Mouse (Mus musculus) kidney, postnatal 0 days (tissue): ENCODE data around the gene Zfp131. TPM values are rescaled to one million over a fixed set of nuclear protein-coding genes. Genes with fewer than 3 reads are reported as not detected.

Source experiments
- ATAC-seq: fragments of 200-750 bp; cut with Nextera tagmentation; replicated peaks from 2 replicates; pipeline ENCODE4 v1.8.0; 2017; ENCODE audit warnings: low read depth, moderate number of reproducible peaks, moderate TSS enrichment, moderate library complexity; ENCODE audit not compliant: low FRiP score
- DNase-seq: peaks from one replicate; pipeline ENCODE4 v3.0.0-alpha.2; 2016; ENCODE audit warnings: low spot score
- H3K27ac ChIP-seq: fragments of 300-500 bp; sonication (generic); 2 replicates; pipeline ENCODE4 v1.5.1; 2014; ENCODE audit warnings: mild to moderate bottlenecking
- H3K27me3 ChIP-seq: fragments of 300-500 bp; sonication (generic); 2 replicates; pipeline ENCODE4 v1.6.1; 2014; ENCODE audit warnings: low read length, mixed read lengths; ENCODE audit not compliant: insufficient read depth
- H3K36me3 ChIP-seq: fragments of 300-500 bp; sonication (generic); 2 replicates; pipeline ENCODE4 v1.6.1; 2014; ENCODE audit warnings: low read length, mixed read lengths; ENCODE audit not compliant: insufficient read depth
- H3K4me1 ChIP-seq: fragments of 300-500 bp; sonication (generic); replicated peaks from 2 replicates; pipeline ENCODE4 v1.6.1; 2014; ENCODE audit warnings: antibody characterized with exemption, low read length, mixed read lengths; ENCODE audit not compliant: insufficient read depth
- H3K4me2 ChIP-seq: fragments of 300-500 bp; sonication (generic); 2 replicates; pipeline ENCODE4 v1.6.1; 2014; ENCODE audit warnings: mild to moderate bottlenecking, low read length, moderate library complexity, mixed read lengths
- H3K4me3 ChIP-seq: fragments of 300-500 bp; sonication (generic); replicated peaks from 2 replicates; pipeline ENCODE4 v1.5.1; 2014; ENCODE audit warnings: low read depth, low read length
- H3K9ac ChIP-seq: fragments of 300-500 bp; sonication (generic); 2 replicates; pipeline ENCODE4 v1.6.1; 2014; ENCODE audit warnings: low read depth, low read length
- H3K9me3 ChIP-seq: fragments of 300-500 bp; sonication (generic); replicated peaks from 2 replicates; pipeline ENCODE4 v1.6.1; 2016; ENCODE audit warnings: low read length, inconsistent platforms, mixed read lengths
- CTCF ChIP-seq: IDR thresholded peaks from 2 replicates; pipeline ENCODE4 v1.5.1; 2016; ENCODE audit warnings: antibody characterized with exemption, low read depth, mild to moderate bottlenecking, moderate library complexity
- WGBS: fragments of 180-500 bp; shearing (Covaris S2); extraction: QIAGEN DNeasy Blood & Tissue Kit; methylation state at CpG from one replicate; pipeline ENCODE4 v1.1.7; 2014; 5-methylcytosine and 5-hydroxymethylcytosine counted together
- polyA plus RNA-seq: library from polyadenylated mRNA; unstranded; fragments of >200 nt; fragmentation: Nextera tagmentation; extraction: Ambion mirVana; gene quantifications from 2 replicates; pipeline ENCODE4 v1.2.1, GENCODE M21; 2015

The Zfp131 gene
- polyA plus RNA-seq, 1 experiment from 2014 or later: 29.7 TPM

DNA sequence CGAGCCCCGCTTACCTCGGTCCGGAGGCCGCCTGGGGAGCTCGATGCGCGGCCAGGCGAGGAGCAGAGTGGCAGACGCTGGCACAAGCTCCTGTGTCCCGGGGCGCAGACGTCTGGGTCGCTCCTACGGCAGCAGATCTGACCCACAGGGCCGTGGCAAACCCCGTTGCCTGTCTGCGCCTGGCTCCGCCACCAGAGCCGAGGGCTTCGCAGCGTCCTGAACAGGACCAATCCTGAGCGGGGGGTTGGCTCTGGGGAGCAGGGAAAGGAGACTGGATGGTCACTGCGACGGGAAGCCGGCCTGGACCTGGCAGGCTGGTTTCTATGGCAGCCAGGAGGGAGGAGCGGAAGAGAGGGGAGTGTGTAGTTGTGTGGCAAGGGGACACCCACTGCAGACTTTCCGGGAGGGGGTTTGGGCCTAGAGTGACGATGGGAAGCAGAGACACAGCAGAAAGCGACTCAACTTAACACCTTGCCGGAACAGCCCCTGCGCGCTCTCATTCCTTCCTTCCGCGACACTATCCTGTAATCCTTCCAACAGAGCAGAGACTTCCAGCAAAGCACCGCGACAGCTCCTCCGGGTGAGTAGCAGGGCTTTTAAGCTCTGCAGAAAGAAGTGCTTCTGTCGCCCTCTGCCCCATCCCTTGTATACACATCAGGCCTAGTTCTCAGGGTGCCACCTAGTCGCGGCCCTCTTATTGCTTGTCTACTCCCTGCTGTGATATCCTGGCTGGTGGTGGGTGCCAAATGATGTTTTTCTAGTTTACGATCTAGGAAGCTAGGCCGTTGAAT is 34.8 kb downstream of the Zfp131 start, which contains the start of gene Nim1k:
Gene Nim1k, minus strand, starts transcription at position 202 of the 791 bp plus-strand sequence.
- peak; percentile 89 for DNase-seq
- Histone ChIP-seq H3K27ac (peak within 1 kb of the TSS; percentile 52; the same call in 1 of the 2 replicates), H3K4me3 (peak within 1 kb of the TSS; percentile 41), H3K27me3 (no peaks in the 10 kb centered on the region), H3K36me3 (no peaks in the 10 kb centered on the region), H3K9me3 (no peaks in the 10 kb centered on the region), H3K4me1 (peaks cover 7% of the 10 kb centered on the region), H3K4me2 (peak within 1 kb of the TSS; percentile 90), H3K9ac (peak within 1 kb of the TSS; percentile 50)
- WGBS: under 1% methylated on average over 43 of the region's 43 CpGs
- peak; percentile 95 for ATAC-seq
- TF ChIP-seq CTCF: no peak

DNA sequence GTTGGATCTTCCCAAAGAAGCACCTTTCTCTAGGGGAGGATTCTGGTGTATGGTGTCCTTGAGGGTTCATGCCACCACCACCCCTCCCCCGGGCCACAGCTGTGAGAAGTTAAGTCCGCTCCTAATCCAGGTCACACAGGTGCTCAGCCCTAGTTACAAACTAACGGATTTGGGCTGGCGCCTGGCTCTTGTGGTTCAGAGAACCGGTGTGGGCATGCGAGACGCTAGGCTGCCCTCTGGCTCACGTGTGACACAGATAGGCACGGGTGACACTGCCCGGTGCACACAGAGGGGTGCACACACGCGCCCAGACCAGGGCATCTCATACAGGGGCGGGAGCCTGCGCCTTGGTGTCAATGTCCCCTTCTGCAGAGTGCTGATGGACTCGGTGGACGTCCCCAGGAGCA is 35.5 kb downstream of the Zfp131 start:
- no peak for DNase-seq
- peak overlapping the region; percentile 90 for H3K4me2 ChIP-seq
- H3K27me3 ChIP-seq: no peaks in the 10 kb centered on the region
- peak overlapping the region; percentile 50 for H3K9ac ChIP-seq
- no peak overlapping the region for H3K27ac ChIP-seq
- H3K36me3 ChIP-seq: no peaks in the 10 kb centered on the region
- ATAC-seq: peak; percentile 44
- H3K4me1 ChIP-seq: peaks cover 7% of the 10 kb centered on the region
- 2% methylated on average over 16 of the region's 16 CpGs for WGBS
- peak overlapping the region; percentile 41 for H3K4me3 ChIP-seq
- H3K9me3 ChIP-seq: no peaks in the 10 kb centered on the region
- no peak for TF ChIP-seq CTCF

DNA sequence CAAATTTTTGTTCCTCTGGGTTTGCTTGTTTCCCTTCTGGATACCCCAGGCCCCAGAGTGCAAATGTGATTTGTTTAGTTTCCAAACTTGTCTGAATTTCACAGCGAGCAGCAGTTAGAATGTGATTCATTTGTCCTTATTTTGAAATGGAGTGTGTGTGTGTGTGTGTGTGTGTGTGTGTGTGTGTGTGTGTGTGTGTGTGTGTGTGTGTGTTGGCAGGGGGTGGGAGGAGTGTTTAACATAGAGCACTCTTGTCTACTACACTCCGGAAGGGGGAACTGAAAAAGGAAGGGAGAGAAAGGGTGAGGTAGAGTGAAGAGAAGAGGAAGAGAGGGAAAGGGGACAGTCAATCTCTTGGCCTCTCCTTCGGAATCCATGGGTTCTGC is 36.1 kb downstream of the Zfp131 start:
- H3K27me3 ChIP-seq: no peaks in the 10 kb centered on the region
- TF ChIP-seq CTCF: no peak
- no peak overlapping the region for H3K9ac ChIP-seq
- ATAC-seq (no peak), DNase-seq (no peak)
- 19% methylated on average over 3 of the region's 3 CpGs for WGBS
- H3K4me3 ChIP-seq: no peak overlapping the region
- H3K36me3 ChIP-seq: no peaks in the 10 kb centered on the region
- H3K4me2 ChIP-seq: peak overlapping the region; percentile 90
- H3K27ac ChIP-seq: no peak overlapping the region
- H3K9me3 ChIP-seq: no peaks in the 10 kb centered on the region
- peaks cover 7% of the 10 kb centered on the region for H3K4me1 ChIP-seq

DNA sequence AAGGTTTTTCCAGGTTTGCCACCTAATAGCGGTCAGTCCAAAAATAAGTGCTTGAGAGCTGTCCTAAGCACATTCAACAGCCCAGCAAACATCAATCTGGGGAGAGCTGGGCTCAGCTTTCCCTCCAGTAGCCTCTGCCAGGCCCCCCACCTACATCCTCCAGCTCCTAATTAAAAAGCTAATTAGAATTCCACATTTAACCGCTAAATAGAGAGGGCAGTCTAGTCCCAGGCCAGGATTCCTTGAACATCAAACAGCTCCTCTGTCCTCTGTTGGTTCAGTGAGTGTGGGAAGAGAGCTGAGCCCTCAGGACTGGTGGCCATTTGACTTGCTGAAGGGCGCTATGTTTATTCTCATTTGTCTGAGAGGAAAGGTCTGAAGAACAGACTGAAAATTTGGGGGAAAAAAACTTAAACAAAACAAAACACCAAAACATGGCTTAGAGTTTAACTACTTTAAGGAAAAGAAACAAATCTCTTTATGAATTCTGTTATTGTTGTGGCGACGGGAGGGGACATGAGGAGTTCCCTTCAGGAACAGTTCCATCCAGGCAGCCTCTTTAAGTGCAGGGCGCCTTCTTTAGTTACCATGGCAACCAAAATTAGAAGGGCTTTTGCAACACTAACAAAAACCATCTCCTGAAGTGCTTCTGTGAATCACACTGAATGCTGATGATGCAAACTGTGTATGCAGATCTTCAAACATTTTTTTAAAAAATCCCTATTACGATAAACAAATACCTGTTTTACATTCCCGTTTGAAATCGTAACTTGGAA is 36.6 kb downstream of the Zfp131 start:
- H3K4me3 ChIP-seq: no peak overlapping the region
- no peaks in the 10 kb centered on the region for H3K9me3 ChIP-seq
- H3K4me2 ChIP-seq: no peak overlapping the region
- no peaks in the 10 kb centered on the region for H3K27me3 ChIP-seq
- no peaks in the 10 kb centered on the region for H3K36me3 ChIP-seq
- no peak overlapping the region for H3K27ac ChIP-seq
- DNase-seq: no peak
- WGBS: 67% methylated on average over 9 of the region's 9 CpGs
- H3K4me1 ChIP-seq: peaks cover 7% of the 10 kb centered on the region
- no peak overlapping the region for H3K9ac ChIP-seq
- ATAC-seq: no peak
- no peak for TF ChIP-seq CTCF

DNA sequence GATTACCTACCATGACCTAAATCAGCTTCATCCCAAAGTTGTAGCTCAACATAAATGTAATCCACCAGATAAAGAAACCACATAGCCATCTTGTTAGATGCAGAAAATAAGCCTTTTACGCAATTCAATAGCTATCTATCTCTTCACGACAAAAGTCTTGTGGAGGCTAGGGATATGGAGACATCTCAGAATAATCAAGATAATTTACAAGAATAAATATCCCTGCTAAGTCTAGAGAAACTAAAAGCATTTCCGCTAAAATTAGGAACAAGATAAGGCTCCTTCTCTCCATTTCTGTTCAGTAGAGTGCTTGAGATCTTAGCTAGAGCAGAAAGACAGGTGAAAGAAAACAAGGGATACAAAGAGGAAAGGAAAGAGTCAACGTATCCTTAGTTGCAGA is 43.8 kb downstream of the Zfp131 start:
- Histone ChIP-seq H3K36me3 (no peaks in the 10 kb centered on the region), H3K4me1 (no peaks in the 10 kb centered on the region), H3K9me3 (no peaks in the 10 kb centered on the region), H3K4me3 (no peak overlapping the region), H3K27ac (no peak overlapping the region), H3K9ac (no peak overlapping the region), H3K4me2 (no peak overlapping the region), H3K27me3 (no peaks in the 10 kb centered on the region)
- no peak for DNase-seq
- WGBS: 87% methylated on average over 4 of the region's 4 CpGs
- no peak for TF ChIP-seq CTCF
- ATAC-seq: no peak

DNA sequence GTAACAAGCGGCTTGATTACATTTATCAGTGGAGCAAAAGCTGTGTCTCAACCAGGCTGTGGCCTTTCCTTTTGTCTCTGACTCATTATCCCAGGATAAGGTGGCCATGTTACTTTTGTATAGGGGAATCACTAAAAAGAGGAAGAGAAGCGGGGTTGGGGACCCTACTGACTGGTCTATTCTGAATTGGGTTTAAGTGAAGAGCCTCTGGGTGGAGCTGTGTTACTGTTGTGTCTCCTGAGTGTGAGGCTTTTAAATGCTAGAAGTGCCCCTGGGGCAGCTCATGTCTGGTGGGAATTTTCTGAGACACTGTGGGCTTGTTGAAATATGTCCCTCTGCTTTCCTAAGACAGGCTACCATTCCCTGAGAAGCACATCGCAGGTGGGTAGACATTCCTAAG is 47.2 kb downstream of the Zfp131 start:
- Histone ChIP-seq H3K4me2 (no peak overlapping the region), H3K4me3 (no peak overlapping the region), H3K27me3 (no peaks in the 10 kb centered on the region), H3K9ac (no peak overlapping the region), H3K27ac (no peak overlapping the region), H3K9me3 (no peaks in the 10 kb centered on the region), H3K4me1 (0 out of 2 replicates have a peak, but pooled peaks cover 3% of the 10 kb centered on the region), H3K36me3 (no peaks in the 10 kb centered on the region)
- ATAC-seq (no peak), DNase-seq (no peak)
- no peak for TF ChIP-seq CTCF
- 81% methylated on average over 3 of the region's 3 CpGs for WGBS
